Mouse (Mus musculus) B cell, adult 62 days (primary cell): ENCODE data around the gene Lrtm1. TPM values are rescaled to one million over a fixed set of nuclear protein-coding genes. Genes with fewer than 3 reads are reported as not detected.

ENCODE experiments used
- total RNA-seq: library from RNA; stranded (reverse); gene quantifications from 4 replicates; pipeline ENCODE4 v1.2.4, GENCODE M21; 2023

Lrtm1 gene
- not detected in 4 replicates for total RNA-seq

DNA sequence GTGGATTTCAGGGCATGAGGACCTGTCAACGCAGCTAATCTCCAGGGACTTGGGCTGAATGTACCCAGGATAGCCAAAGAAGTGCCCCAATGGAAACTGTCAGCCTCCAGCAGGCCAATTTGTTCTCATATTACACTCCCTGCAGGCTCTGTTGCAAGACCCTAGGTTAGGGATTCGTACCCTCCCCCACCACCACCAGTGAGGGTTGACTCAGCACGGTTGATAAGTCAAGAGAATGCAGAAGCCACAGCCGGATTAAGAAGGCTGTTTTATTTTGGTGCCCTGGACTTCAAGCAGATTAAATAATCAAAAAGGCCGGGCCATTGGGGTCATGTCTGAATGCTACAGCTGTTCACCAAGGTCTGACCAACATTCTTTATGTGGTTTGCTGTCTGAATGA is at the start of gene Lrtm1:
Lrtm1 (plus strand) TSS at position 326 of the 400 bp plus-strand sequence.

